Mouse (Mus musculus) testis, adult 10 weeks (tissue): ENCODE measurements around the gene Krt2. TPM values are rescaled to one million over a fixed set of nuclear protein-coding genes. Genes with fewer than 3 reads are reported as not detected.

Experiments used
- polyA plus RNA-seq: library from polyadenylated mRNA; stranded (reverse); fragments of 350-450 nt; fragmentation: Illumina TruSeq; extraction: RNeasy Lipid Tissue Mini Kit (QIAGEN cat#74804); gene quantifications from one replicate; pipeline ENCODE4 v1.2.3, GENCODE M21; 2014; ENCODE audit warnings: low read depth, low replicate concordance

Gene Krt2
- polyA plus RNA-seq, result not detected

DNA sequence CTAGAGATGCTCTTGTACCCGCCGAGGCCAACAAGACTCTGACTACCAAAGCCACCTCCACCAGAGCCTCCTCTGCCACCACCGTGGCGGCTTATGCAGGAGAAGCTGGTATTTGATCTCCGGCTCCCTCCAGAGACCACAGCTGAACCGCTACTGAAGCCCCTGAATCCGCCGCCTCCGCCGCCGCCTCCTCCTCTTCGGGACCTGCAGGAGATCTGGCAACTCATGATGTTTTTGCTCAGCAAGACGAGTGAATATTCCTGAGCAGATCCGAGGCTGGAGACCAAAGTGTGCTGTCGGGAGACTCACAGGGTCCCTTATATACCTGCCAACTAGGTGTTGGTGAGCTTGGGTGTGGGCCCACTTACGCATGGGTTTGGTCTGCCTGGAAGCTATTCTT, at the start of gene Krt2:
Gene Krt2 (minus strand): TSS at position 295 of the 400 bp plus-strand sequence.

DNA sequence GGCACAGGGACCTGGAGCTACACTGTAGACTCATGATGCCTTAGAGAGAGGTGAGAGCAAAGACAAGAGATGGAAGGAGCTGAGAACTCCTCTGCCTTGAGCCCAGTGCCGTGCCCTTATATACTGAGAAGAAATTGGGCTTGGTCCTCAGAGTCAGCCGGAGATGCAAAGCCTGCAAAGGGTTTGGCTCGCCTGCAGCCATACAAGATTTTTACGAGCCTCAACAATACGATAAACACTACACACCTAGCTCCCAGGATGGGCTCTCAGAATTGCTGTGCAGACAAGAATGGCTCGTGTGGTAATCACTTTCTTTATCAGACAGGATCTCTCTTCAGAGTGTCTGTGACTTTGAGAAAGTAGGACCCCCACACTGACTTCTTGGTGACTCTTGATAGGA, 32.7 kb upstream of the Krt2 start, which contains the start of gene Krt1:
Gene Krt1 (minus strand): TSS at position 101 of the 400 bp plus-strand sequence.

DNA sequence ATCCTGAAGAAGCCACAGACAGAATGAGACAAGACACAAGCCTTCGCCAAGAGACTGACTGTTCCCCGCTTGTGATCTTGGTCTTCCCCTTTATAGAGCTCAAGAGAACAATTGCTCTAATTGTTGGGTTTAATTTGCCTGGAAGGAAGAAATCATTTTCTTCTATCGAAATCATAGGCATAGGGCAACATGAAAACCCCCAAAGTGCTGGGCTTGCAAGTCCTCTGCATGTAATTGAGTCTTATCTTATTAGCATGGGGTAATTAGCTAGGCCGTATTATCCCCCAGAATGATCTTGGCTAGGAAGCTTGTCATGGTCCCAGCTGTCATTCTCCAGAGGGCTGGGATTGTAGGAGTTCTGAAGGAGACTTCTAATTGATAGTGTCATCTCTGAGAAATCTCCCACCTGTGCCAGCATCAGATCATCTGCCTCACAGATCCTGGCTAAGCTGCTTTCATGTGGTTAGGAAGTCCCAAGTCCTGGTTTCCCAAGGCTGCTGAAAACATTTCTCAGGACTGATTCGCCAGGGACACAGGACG, 15.6 kb downstream of the Krt2 start, which contains the start of gene Krt73:
Gene Krt73 (minus strand): TSS at position 51 of the 540 bp plus-strand sequence.

DNA sequence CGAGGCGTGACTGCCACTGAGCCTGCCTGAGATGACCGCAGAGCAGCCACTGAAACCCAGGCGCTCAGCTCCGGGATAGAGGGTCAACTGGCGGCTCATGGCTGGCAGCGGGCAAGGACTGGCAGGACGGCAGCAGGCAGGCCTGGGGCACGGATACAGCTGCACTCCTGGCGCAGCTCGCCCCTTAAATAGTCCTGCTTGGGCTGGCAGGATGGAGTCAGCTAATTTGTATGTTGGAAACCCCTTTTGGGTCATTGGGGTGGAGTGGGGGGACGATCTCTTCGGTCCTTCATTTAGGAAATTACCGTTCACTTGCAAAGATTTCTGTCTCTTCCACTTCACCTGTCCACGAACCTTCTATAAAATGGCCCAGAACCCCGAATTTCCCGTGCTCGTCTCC, 31.6 kb downstream of the Krt2 start, which contains the start of gene Krt72:
Gene Krt72 (minus strand): TSS at position 101 of the 400 bp plus-strand sequence.

Other genes with a start within 250 kb of the Krt2 start
- not detected for gene Krt75, start 244.3 kb downstream of the Krt2 start, polyA plus RNA-seq
- gene Gm5414, start 190.0 kb downstream of the Krt2 start, polyA plus RNA-seq, result not detected
- not detected for gene Gm5478, start 170.8 kb downstream of the Krt2 start, polyA plus RNA-seq
- gene Krt6b, start 137.9 kb downstream of the Krt2 start, polyA plus RNA-seq, result not detected
- not detected for gene Krt6a, start 123.9 kb downstream of the Krt2 start, polyA plus RNA-seq
- gene Krt5, start 105.3 kb downstream of the Krt2 start, polyA plus RNA-seq, result not detected
- gene Krt71, start 75.1 kb downstream of the Krt2 start, polyA plus RNA-seq, result not detected
- not detected for gene Krt72, start 31.7 kb downstream of the Krt2 start, polyA plus RNA-seq
- gene Krt73, start 15.8 kb downstream of the Krt2 start, polyA plus RNA-seq, result 0.39 TPM
- not detected for gene Krt1, start 32.6 kb upstream of the Krt2 start, polyA plus RNA-seq
- 0.24 TPM for gene Krt77, start 51.5 kb upstream of the Krt2 start, polyA plus RNA-seq
- gene Krt76, start 74.8 kb upstream of the Krt2 start, polyA plus RNA-seq, result 0.08 TPM
- gene Krt4, start 106.6 kb upstream of the Krt2 start, polyA plus RNA-seq, result not detected
- gene Krt79, start 122.2 kb upstream of the Krt2 start, polyA plus RNA-seq, result not detected
- not detected for gene Krt78, start 136.1 kb upstream of the Krt2 start, polyA plus RNA-seq
- 0.46 TPM for gene Krt8, start 186.3 kb upstream of the Krt2 start, polyA plus RNA-seq
- gene Krt18, start 210.0 kb upstream of the Krt2 start, polyA plus RNA-seq, result not detected